Mouse (Mus musculus): ENCODE results near the gene Snrnp200.
"Not testable (repeated sequence)": the region's sequence is repeated elsewhere in the genome, so short reads cannot be mapped to it uniquely, and the experiment has no call there.

Snrnp200 gene

GRCm38 (mm10) chr2:127252787-127253186, 44.6 kb downstream of the Snrnp200 start:
- CTCF ChIA-PET, result no interaction called here

- CTCF ChIA-PET, result no interaction called here
Measured at GRCm38 (mm10) chr2:127254604-127255134, 46.5 kb downstream of the Snrnp200 start.

DNA sequence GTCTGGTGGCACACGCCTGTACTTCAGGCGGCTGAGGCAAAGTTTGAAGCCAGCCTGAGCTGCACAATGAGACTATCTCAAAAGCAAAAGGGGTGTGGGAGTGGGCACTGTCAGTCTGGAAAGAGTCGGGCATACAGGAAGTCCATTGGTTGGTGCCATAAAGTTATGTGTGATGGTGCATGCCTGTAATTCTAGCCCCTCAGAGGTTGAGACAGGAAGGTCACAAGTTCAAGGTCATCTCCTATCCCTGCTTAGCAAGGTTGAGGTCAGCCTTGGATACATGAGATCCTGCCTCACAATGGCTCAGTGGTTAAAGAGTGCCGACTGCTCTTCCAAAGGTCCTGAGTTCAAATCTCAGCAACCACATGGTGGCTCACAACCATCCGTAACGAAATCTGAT, 47.1 kb downstream of the Snrnp200 start:
- CTCF ChIA-PET, result no interaction called here

- CTCF ChIA-PET, result interaction anchor here (0.7 kb wide), 1 partner anchor 11 kb away, joined by 3 read pairs; no protein-coding TSS in a partner anchor
Measured at GRCm38 (mm10) chr2:127259340-127259739, 51.2 kb downstream of the Snrnp200 start.

GRCm38 (mm10) chr2:127262480-127262879, 54.3 kb downstream of the Snrnp200 start:
- CTCF ChIA-PET, result interaction anchor here (0.6 kb wide), 1 partner anchor 78 kb away, joined by 7 read pairs; no protein-coding TSS in a partner anchor

DNA sequence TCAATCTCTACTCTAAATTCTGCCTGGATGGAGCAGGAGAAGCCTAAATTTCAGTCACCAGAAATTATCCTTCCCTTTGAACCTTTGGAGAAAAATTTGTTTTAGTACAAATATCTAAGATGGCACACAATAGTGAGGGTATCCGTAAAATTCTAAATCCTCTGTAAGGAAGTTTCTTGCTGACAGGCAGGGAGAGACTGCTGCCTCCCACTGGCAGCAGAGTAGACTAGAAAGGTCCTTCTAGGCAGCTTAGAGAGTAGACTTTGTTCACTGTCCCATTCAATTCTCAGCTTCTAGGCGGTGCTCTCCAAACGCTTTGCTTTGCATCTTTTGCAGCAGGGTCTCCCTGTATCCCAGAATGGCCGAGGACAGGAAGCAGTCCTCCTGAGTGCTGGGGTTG, 59.7 kb downstream of the Snrnp200 start:
- CTCF ChIA-PET, result no interaction called here

- CTCF ChIA-PET, result interaction anchor here (0.9 kb wide), 1 partner anchor 38 kb away, joined by 4 read pairs; no protein-coding TSS in a partner anchor
Measured at GRCm38 (mm10) chr2:127269491-127270299, 61.5 kb downstream of the Snrnp200 start, which contains the start of gene Stard7. TSS of gene Stard7 (plus strand) at chr2:127270218.

DNA sequence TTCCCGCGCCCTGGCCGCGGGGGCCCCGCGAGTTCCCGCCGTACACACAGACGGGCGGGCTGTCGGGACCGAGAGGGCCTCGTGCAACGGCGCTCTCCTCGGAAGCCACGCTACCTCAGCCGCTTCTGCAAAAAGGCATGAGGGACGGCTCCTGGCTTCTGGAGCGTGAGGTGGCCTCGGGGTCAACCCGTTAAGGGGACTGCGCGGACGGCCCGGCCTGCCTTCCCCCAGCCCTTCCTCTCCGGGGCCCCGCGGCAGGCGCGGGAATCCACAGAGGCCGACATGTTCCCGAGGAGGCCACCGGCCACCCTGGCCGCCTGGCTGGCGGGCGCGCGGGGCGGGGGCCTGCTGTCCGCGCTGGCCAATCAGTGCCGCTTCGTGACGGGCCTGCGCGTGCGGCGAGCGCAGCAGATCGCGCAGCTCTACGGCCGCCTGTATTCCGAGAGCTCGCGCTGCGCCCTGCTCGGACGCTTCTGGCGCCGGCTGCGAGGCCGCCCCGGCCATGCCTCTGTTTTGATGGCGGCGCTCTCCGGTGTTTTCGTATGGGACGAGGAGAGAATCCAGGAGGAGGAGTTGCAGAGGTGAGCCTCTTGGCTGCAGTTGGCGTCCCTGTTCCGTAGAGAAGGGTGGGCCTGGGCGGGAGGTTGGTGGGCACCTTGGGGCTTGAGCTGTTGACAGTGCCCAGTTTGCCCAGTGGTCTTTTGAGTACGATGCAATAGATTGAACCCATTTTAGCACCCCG, 62.3 kb downstream of the Snrnp200 start:
- CTCF ChIA-PET, result interaction anchor here (0.5 kb wide), 1 partner anchor 24 kb away, joined by 3 read pairs; no protein-coding TSS in a partner anchor

GRCm38 (mm10) chr2:127271042-127271515, 62.9 kb downstream of the Snrnp200 start:
- CTCF ChIA-PET, result interaction anchor here (0.5 kb wide), 1 partner anchor 24 kb away, joined by 3 read pairs; no protein-coding TSS in a partner anchor

- CTCF ChIA-PET, result not testable (repeated sequence)
Measured at GRCm38 (mm10) chr2:127272049-127272448, 63.9 kb downstream of the Snrnp200 start.

DNA sequence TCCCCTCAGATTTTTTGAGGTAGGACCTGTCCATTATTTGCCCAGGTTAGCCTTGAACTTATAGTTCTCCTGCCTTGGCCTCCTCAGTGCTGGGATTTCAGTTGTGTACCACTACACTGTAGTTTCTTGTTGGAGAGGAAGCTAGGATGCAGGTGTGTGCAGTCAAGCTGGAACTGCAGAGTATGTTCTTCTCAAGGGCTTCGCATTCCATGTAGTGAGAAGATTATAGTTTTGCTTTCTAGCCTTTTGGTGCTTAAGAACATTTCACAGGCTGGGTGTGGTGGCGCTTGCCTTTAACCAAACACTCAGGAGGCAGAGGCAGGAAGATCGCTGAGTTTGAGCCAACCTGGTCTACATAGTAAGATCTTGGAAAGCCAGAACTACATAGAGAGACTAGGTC, 64.6 kb downstream of the Snrnp200 start:
- CTCF ChIA-PET, result no interaction called here

GRCm38 (mm10) chr2:127274590-127274989, 66.4 kb downstream of the Snrnp200 start:
- CTCF ChIA-PET, result no interaction called here

- CTCF ChIA-PET, result interaction anchor here (0.6 kb wide), 1 partner anchor 1022 kb away, joined by 5 read pairs; no protein-coding TSS in a partner anchor
Measured at GRCm38 (mm10) chr2:127275551-127276320, 67.5 kb downstream of the Snrnp200 start.

- CTCF ChIA-PET, result no interaction called here
Measured at GRCm38 (mm10) chr2:127278162-127278561, 70.0 kb downstream of the Snrnp200 start.

All from spleen, embryonic (tissue).